Mouse (Mus musculus) kidney, postnatal 4 days (tissue): ENCODE results near the gene Gm21094.
"Not testable (repeated sequence)": the region's sequence is repeated elsewhere in the genome, so short reads cannot be mapped to it uniquely, and the experiment has no call there.

Source experiments
- DNase-seq, 2 experiments: peaks; one replicate each; pipeline ENCODE4 v3.0.0; 2021; ENCODE audit warnings: mixed read lengths in 2 of 2

Gene Gm21094

DNA sequence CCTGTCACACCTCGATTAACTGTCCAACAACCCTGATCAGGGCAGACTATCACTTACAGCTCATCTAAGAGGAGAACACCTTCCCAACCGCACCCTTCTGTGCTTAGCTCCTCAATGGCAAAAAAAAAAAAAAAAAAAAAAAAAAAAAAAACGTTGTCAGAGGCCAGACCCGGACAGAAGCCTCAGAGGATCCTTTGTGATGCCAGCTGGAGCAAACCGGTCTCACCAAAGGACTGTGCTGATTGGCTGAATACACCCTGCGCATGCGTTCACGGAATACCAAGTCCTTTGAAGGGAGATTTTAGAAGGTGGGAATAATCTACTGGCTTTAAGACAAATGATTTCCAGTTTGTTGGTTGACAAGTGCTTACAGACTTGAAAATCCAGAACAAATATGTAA lies at the start of gene Gm21094:
Gene Gm21094 (minus strand): TSS at position 101 of the 400 bp plus-strand sequence.
- DNase-seq: not testable (repeated sequence)
